Mouse (Mus musculus) layer of hippocampus, postnatal 10 days (tissue): ENCODE data around the gene Pimreg. TPM values are rescaled to one million over a fixed set of nuclear protein-coding genes. Genes with fewer than 3 reads are reported as not detected.

Experiments
- DNase-seq, 2 experiments: peaks; one replicate each; pipeline ENCODE4 v3.0.0; 2021; ENCODE audit warnings: low spot score in 2 of 2
- long read RNA-seq: library from polyadenylated mRNA; stranded (forward); transcript quantifications from one replicate; pipeline ENCODE4 v2.0.0, GENCODE M21; 2023
- total RNA-seq, 2 experiments: library from RNA; stranded (reverse); gene quantifications; 2 replicates each; pipeline ENCODE4 v1.2.3; 2021

Gene Pimreg
- total RNA-seq = 1 to 10 TPM; 3.6 to 3.7 TPM
- long read RNA-seq, transcript Pimreg-201 (6 exons, 1,513 nt) = major isoform, 7 of 8 reads
- long read RNA-seq, partial matches to known transcripts = 1 of 8 reads
- long read RNA-seq, other reads (novel, unspliced or antisense) = 0 of 8 reads

DNA sequence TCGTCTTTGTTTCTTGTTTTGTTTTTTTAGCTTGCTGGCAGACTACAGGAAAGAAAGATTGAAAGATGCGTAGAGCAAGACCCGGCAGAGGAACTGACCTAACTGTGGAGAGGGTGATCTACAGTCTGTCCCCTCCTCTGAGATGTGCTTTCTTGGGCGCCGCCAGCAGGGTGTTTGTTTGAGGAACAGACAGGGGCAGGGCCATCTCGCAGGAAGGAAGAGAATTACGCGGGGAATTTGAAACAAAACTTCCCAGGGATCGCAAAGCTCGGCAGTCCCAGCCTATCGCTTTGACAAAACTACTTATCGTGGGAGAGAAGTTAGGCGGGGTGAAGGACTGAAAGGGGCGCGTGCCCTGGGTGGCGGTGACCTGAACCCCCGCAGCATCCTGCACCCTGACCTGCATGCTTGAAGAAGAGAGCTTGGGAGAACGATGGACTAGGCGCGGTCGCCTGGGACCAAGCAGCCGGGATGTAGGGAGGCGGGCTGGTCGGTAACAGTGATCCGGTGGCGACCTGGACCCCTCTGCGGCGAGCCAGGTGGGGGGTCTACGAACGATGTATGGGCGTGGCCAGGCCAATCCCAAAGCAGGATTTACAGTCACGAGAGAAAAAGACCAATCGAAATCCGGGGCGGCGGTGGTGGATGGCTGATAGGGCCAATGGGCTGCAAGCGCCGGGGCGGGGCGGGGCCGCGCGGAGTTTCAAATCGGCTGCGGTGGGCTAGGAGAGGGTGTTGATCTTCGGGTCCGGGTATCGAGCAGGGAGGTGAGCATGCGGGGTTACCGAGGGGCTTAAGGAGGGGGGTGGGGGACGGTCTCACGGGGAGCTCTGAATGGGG, at the start of gene Pimreg:
Gene Pimreg (plus strand): TSS at position 265 of the 840 bp plus-strand sequence.
- DNase-seq = peak; percentile 83 to 89

- no peak for DNase-seq
These were observed 49.4 kb upstream of the Pimreg start for GRCm38 (mm10) chr11:71992438-71992837.

DNA sequence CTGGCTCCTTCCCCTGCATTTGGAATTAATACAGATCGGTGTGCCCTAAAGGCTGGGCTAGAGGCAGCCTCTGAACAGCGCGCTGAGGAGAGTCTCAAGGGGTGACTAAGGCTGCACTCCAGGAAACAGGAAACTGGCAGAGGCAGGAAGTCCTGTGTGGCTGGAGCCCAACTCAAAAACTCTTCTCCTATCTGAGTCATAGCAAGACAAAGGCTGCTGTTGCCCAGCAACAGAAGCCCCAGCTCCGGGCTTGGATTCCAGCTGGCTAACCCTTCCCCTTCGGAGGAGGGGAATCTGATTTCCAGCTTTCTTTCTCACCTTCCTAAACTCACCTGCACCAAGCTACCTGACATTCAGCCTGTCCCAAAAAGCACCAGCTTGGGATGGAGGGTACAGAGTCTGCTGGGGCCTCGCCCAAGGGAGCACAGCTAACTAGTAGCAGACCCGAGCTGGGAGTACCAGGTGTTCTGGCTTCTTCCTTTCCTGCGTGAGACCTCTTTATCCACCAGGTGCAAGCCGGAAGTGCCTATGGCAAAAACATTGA, 45.8 kb upstream of the Pimreg start:
- peak in 1 of 2 experiments; percentile 49 for DNase-seq

DNA sequence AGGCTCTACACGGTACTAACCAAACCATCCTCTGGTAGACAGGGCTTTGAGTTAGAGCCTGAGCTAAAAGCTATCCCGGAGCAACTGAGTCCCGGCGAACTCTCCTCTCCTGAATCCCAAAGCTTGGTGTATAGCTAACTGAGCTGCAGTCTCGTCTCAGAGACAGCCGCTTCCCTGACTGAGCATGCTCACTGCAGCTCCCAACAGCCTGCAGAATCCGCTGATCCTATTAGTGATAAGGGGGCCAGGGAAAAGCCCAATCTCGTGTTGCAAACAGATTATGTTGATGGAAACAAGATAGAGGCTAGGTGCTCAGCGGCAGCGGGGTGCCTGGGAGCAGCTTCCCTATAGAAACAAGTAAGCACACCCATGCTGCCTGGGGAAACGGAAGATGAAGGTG, 45.0 kb upstream of the Pimreg start:
- peak in 1 of 2 experiments; percentile 40 for DNase-seq

DNA sequence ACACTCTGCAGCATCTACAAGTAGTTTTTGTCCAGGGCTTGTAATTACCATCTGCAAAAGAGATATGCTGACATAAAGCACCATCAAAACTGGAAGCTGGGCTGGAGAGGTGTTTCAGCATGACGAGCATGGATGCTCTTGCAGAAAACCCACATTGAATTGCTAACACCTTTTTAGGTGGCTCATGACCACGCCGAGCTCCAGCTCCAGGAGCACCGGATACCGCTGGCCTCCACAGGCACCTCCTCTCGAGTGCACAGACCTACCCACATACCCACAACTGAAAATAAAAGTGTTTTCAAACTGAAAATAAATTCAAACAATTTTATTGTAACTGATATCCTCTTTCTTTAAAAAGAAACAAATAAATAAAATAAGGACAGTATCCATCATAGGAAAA, 41.6 kb upstream of the Pimreg start:
- no peak for DNase-seq

DNA sequence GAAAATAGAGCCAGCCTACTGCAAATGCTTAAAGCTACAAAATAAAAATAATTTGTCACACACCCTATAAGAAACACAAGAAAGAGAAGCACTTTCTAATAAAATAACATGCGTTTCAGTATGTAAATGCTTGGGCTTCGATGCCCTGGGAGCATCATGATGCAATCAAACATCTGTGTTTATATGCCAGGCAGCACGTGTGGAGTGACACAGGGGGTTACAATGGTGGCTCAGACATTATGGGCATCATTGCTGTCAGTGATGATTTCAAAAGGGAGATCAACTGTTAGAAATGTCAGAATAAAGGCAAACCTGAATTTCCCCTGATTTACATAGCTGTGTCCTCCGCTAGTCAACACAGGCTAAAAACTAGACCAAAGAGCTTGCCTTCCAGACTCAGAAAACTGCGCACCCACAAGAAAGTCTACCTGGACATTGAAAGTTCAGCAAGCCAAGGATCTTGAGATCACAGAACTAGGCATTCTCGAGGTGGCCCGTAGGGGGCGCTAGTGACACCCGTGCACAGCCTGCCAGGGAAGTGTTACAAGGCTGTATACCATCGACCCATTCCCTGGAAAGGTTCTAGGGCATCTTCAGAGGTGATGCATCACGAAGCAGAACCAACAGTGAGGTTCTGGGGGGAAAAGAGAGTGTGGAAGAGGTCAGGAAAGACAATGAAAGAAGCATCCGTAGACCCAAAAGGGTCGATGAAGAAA, 39.5 kb upstream of the Pimreg start:
- DNase-seq = peak in 1 of 2 experiments; percentile 43

GRCm38 (mm10) chr11:72003171-72003570, 38.7 kb upstream of the Pimreg start:
- no peak for DNase-seq

DNA sequence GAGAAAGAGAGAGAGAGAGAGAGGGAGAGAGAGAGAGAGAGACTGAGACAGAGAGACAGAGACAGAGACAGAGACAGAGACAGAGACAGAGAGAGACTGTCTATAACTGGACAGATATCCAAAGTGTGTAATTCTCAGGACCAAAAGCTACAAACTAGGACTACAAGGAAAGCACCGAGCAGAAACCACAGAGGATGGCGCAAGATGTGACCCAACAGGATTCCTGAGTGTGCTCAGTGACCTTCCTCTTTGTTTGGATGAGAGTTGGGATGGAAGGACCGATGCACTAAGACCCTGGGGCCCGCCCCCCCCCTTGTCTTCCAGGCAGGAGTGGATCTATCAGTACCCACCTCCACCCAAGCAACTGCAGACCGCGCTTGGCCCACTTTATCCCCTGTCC, 36.3 kb upstream of the Pimreg start:
- DNase-seq = no peak

DNA sequence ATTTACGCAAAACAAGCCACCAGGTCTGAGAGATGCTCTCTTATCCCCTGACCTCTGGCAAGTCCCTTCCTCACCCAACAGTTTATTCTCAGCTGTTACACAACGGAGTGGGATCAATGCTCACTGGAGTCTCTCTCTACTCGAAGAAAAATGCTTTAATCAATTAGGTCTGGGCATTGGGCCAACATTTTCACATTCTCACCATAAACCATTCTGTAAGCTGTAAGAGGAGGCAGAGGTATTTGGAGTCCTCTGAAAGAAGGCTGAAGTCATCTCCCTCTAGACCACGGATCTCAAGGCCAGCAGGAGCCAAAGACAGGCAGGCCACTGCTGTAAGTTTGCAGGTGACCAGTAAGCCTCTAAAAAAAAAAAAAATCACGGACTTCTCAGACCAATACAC, 31.5 kb upstream of the Pimreg start:
- DNase-seq = no peak

DNA sequence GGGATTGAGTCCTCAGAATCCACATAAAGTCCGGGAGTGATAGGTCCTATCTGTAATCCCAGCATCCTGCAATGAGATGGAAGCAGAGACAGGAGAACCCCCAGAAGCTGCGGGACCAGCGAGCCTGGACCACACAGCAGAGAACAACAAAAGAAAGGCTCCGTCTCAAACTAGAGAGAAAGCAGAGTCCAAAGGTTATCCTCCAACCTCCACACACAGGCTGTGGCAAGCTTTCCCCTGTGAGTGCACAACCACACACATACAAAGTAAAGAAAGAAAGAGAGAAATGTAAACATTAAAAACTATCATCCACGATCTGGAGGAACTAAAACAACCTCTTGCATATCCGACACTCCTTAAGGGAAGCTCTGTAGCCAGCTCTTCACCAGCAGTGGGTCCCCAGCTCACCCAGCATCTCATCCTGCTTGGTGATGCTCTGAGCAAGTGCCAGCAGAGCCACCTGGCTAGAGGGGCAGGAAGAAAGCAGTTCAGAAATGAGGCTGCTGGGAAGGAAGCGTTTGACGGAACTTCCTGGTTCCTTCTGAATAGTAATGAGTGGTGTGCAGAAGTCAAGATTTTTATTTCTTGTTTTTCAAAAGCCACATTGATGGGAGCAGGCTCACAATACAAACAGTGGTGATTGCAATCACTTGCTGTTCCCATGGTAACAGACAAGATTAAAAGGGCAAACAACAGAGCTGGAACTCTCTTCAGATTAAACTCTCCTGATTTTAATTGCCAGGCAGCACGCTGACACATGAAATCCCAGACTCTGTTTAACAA, 30.7 kb upstream of the Pimreg start:
- DNase-seq = no peak

DNA sequence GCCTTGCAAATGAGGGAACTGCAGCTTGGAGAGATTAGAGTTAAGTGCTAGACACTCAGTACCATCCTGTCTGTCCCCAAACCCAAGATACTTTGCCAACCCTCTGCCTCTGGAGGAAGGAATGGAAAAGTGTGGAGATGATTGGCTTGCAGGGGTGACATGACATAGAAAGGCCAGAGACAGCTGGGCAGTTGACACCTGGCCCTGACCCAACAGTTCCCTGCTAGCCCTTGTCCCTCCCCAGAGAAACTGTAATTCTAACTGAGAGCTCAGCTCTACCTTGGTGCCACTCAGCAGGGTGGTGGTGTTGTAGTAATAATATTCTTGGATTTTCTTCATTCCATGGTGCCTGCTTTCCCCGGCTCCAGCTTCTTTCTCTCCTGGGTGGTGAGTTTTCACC, 29.9 kb upstream of the Pimreg start:
- no peak for DNase-seq

- no peak for DNase-seq
These were observed 27.2 kb upstream of the Pimreg start for GRCm38 (mm10) chr11:72014674-72015073.

DNA sequence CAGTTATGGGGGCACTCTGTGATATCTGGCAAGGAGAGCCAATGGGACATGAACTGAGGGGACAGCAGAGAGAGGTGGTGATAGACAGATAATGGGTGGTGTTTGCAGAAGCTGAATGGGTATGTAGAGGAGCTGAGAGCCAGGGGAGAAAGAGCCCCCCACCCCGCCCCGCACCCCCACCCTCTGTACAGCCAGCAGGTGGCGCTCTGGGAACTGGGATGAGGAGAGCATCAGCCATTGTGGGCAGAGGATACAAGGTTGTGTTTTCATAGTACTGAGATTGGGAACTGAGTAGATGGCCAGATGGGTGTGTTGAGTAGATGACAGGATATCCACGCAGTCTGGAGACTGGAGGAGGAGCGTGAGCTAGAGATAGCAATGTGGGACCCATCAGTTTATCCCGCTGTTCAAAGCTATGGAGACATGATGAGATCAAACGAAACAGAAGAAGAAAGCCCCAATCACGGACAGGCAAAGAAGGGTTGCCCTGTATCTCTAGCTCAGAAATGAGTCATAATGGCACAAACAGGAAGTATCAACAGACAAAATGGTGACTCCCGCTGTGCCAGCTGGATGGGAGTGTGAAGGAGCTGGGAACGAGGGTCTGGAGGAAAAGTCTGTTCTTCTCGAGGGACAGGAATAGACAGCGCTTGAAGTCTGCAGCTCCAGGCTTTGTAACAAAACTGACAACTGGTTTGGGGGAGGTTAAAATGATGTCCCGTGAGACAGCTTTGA, 25.1 kb upstream of the Pimreg start:
- DNase-seq = no peak

- no peak for DNase-seq
These were observed 24.6 kb upstream of the Pimreg start for GRCm38 (mm10) chr11:72017253-72017601.

GRCm38 (mm10) chr11:72021015-72021414, 20.8 kb upstream of the Pimreg start:
- DNase-seq = no peak

GRCm38 (mm10) chr11:72022827-72023226, 19.0 kb upstream of the Pimreg start:
- no peak for DNase-seq

GRCm38 (mm10) chr11:72023581-72023980, 18.3 kb upstream of the Pimreg start:
- peak; percentile 45 to 47 for DNase-seq

GRCm38 (mm10) chr11:72024193-72024781, 17.5 kb upstream of the Pimreg start:
- peak; percentile 71 to 78 for DNase-seq

DNA sequence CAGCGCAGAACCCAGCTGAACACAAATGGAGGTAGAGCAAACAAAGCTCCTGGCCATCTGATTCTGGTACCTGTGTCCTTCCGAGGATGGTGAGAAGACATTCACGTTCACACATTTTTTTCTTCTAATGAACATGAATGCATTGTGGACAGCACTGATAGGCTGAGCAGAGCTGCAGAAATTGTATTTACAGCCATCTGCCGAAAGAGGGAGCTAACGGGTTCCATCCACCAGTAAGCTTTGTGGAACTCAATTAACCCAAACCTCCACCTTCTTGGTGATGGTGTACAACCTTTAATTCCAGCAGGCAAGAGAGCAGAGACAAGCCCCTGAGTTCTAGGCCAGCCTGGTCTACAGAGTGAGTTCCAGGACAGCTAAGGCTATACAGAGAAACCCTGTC, 16.0 kb upstream of the Pimreg start:
- peak; percentile 34 to 45 for DNase-seq

DNA sequence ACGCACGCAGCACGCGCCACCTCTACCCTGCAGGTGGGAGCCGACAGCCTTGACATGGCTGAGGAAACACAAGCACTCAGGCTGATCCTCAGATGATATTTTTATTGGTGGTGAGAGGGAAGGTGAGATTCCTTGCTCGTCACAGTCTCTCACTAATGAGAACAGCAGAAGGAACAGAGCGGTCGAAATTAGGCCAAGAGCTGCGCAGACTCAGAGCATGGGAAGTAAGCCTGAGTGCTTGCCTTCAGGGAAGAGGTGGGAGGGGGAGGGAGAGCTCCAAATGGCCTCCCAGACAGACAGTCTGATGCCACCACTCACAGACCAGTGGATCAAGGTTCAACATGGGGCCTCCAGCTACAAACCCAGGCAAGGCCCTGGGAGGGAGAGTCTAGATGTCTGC, 15.3 kb upstream of the Pimreg start:
- no peak for DNase-seq
